Mouse (Mus musculus) right cerebral cortex, postnatal 36 days (tissue): ENCODE data around the gene Kif20b.

ENCODE experiments used
- DNase-seq, 2 experiments: peaks; one replicate each; pipeline ENCODE4 v3.0.0; 2022; ENCODE audit warnings: low spot score in 2 of 2, mixed read lengths in 1 of 2

Gene Kif20b

GRCm38 (mm10) chr19:34921652-34922602, at the start of gene Kif20b:
Gene Kif20b (plus strand): TSS chr19:34922361.
- DNase-seq: peak; percentile 72 to 79

GRCm38 (mm10) chr19:34876676-34877075, 45.5 kb upstream of the Kif20b start:
- DNase-seq: no peak

- DNase-seq: peak; percentile 83 to 91
Measured at GRCm38 (mm10) chr19:34877898-34878602, 44.1 kb upstream of the Kif20b start.

DNA sequence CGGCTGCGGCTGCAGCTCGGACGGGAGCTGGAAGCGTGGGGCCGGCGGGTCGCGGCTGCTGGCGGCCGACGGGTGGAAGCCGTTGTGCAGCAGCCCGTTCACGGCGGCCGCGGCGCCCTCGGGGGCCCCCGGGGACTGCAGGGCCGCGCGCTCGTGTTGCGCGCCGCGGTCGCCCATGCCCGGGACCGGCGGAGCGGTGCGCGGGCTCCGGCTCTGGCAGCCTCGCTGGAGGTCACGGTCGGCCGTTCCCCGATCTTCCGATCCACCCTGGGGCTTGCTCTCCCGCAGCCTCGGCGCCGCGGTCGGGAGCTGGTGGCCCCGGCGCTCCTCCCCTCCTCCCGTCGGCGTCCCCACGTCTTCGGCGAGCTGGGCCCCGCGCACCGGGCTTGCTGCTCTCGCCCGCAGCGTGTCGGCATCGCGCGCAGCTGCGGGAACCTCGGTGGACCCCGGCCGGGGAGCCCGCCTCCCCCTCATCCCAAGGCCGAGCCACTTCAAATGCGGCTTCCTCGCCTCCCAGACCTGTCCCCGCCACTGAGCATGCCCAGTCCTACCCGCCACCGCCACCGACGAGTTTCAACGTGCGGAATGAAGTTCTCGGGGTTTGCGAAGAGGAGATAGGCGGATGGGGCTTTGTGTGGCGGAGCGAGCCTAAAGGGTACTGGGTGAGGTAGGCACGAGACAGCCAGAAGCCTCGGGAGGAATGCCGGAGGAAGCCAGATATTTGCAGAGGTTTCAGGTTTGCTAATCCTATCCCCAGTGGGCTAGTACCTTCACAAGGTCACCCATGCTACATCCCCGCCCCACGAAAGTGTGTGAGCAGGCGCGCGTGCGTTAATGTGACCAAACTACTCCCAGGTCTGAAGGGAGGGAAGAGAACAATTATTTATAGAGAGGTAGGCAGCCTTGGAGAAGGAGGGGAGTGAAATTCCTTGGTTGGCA, 43.3 kb upstream of the Kif20b start, which contains the start of gene Pank1:
TSS of gene Pank1 (minus strand) at position 853 of the 939 bp plus-strand sequence.
- peak; percentile 62 to 73 for DNase-seq

- DNase-seq: no peak
Measured at GRCm38 (mm10) chr19:34879624-34880023, 42.5 kb upstream of the Kif20b start.

GRCm38 (mm10) chr19:34881160-34881559, 41.0 kb upstream of the Kif20b start:
- peak; percentile 16 to 38 for DNase-seq

GRCm38 (mm10) chr19:34882443-34882842, 39.7 kb upstream of the Kif20b start:
- DNase-seq: no peak

DNA sequence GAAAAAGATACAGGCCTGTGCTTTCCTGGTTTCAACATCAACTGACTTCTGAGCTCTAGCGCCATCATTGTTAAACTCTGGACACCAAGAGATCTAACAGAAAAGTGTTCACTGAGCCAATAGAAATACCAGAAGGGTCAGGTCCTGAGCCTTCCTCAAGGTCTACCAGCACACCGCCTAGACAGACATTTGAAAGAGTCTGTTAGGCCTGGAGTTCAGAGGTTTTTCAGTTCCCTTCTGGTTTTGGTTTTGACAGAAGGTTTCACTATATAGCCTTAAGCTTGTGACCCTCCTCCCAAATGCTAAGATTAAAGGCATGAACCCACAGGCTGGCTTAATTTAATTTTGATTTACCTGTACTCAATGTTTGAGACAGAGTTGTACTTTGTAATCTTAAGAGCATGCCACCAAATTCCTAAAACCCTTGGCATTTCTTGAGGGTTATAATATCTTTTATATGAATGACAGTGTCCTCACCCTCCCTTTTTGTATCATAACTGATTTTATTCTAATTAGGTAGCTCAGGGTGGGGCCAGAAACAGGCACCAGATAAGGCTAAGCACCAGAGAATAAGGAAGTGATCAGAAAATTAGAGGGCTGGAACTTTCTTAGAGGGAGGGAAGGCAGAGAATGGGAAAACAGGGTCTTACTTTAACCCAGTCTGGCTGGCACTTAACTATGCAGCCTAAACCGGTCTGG, 38.5 kb upstream of the Kif20b start:
- no peak for DNase-seq

DNA sequence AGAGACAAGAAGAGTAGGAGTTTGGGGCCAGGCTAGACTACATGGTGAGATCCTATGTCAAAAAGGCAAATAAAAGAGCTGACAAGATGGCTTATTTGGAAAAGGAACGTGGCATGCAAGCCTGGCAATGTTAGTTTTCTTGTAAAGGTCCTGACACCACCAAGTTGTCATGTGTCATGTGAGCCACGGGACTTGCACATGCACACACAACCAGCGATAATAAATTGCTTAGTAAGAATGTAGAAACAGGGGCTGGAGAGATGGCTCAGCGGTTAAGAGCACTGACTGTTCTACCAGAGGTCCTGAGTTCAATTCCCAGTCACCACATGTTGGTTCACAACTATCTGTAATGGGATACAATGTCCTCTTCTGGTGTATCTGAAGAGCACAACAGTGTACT, 35.8 kb upstream of the Kif20b start:
- no peak for DNase-seq

- DNase-seq: no peak
Measured at GRCm38 (mm10) chr19:34890981-34891380, 31.2 kb upstream of the Kif20b start.

- DNase-seq: no peak
Measured at GRCm38 (mm10) chr19:34891590-34891989, 30.6 kb upstream of the Kif20b start.

- no peak for DNase-seq
Measured at GRCm38 (mm10) chr19:34895082-34895481, 27.1 kb upstream of the Kif20b start.

DNA sequence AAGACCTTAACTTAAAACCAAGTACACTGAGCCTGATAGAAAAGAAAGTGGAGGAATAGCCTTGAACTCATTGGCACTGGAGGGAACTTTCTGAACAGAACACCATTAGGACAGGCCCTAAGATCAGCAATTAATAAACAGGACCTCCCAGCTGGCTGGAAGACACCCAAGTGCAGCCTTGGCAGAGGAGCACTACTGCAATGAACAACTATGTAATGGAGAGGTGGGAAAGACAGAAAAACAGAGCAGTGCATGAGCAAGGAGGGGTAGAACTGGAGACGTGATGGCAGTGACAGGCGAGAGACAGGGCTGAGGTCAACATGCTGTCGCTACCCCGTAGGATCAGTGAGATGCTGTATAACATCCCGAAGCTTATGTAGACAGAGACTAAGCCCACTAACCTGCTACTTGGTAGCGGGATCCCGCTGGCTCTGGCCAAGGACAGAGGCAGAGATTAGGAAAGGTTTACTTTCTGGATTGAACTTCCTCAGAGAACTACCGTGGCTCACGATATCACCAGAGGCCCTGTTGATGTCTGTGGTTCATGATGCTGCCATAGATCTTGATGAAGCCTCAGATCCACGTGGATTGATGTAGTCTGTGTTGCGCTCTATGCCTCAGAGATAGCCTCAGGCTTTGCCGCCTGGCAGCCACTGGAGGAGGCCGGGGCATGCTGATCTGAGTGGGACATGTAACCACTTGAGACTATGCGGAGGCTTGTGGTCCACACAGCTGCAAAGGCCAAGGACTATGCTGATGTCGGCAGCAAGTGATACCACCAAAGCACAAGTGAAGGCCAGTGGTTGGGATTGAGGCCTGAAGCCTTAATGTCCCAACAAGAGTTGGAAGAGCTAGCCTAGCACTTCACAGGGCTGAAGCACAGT, 24.8 kb upstream of the Kif20b start:
- DNase-seq: no peak

DNA sequence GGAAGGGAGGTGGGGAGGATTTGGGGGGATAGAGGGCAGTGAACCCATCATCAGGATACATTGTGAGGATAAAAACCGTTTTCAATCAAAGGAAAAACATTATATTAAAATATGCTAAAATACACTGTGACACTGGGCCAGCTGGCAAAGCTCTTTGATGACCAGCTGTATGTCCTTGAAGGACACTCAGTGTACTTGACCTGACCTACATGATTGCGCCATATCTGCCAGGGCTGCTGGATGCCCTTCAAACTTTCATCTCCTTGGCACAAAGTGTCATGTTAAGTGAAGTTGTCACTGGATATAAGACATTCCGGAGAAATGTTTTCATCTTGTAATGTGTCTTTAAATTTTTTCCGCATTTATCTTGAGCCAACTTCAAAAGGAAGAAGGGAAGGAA, 23.2 kb upstream of the Kif20b start:
- DNase-seq: no peak

- no peak for DNase-seq
Measured at GRCm38 (mm10) chr19:34901266-34901665, 20.9 kb upstream of the Kif20b start.

DNA sequence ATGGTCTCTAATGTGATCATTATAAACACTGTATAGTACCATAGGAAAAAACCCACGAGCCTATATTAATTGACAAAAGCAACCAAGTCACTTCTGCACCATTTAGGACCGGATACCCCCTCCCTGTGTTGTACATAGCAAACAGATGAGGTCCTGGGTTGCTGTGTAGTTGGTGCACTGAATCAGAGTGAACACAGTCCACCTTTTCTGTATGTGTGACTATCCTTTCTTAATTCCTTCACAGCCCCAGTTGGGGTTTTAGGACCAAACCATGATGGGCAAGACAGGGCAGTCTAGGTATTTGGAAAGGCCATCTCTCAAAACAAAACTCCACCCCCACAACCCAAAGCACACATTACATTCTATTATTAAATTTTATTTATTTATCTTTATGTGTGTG, 20.4 kb upstream of the Kif20b start:
- no peak for DNase-seq

- no peak for DNase-seq
Measured at GRCm38 (mm10) chr19:34904032-34904431, 18.1 kb upstream of the Kif20b start.

DNA sequence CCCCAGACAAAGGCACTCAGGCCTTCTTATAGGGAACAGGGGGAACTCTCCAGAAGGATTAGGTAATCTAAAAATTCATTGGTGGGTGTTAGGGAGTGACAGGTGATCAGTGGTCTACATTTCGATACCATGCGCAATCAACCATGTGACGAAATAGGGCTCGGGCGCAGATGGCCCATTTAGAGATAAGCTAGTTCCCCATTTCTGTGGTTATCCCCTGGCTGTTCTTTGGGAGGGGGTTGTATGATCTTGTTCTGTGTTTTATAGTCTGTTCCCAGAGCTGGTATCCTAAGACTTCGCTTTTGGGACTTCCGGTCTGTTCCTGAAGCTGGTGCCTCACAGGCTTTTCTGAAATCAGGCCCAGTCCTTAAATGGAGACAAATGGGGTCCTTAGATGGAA, 16.7 kb upstream of the Kif20b start:
- DNase-seq: no peak

DNA sequence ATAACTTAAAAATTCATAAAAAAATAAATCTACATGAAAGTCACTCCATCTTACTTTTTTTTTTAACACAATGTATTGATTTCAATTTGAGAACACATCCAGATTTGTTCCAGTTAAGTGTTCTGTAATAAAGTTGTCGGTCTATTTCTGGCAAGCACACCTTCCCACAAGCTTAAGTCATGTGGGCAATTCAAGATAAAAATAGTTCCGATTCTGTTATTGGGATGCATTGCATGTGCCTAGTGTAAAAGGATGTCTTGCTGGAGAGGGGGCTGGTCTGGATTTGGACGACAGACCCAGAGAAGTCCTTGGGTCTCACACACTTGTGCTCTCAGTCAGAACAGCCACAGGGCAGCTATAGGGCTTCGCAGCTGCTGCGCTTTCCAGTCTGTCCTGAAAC, 15.4 kb upstream of the Kif20b start:
- DNase-seq: no peak

- no peak for DNase-seq
Measured at GRCm38 (mm10) chr19:34912366-34912765, 9.8 kb upstream of the Kif20b start.
